Comparison of ENCODE assay signal across 16 mouse cellular contexts in the genomic region with DNA sequence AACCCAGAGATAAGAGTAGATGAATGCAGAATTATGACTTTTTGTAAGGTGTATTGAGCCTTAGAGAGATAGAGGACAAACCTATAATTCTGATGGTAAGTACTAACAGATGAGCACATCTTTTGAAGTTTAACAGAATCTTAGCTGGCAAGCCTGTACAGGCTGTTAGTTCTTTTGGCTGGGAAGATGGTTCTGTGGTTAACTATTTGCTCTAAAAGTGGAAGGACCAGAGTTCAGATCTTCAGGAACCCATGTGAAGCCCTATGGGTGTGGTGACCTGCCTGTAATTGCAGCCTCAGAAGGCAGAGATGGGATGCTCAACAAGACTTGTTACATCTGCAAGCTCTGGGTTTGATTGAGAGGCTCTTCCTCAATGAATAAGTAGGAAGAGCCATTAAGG. TPM values are rescaled to one million over a fixed set of nuclear protein-coding genes. Genes with fewer than 3 reads are reported as not detected.
DNase-seq lines count a peak whose midpoint lies in the region.
"Had no signal": no experiment of that assay in that cellular context is flagged by ENCODE, and none has a peak within 500 bp of the region (broad histone marks: within the 10 kb centered on the region; RNA-seq: fewer than 3 reads in every experiment).

No protein-coding gene starts in this region.

- intact Hi-C loops in heart, postnatal 10 days (cut with DNase I): no loop called here

- peak; percentile 33 for DNase-seq in heart, adult 11 months
- DNase-seq in heart, postnatal 10 days: no peak
- peak; percentile 8 for DNase-seq in kidney, adult 11 months
- no peak for DNase-seq in kidney, adult 18-20 months
- peak; percentile 61 for DNase-seq in kidney, adult 9 months
- no peak for DNase-seq in kidney, postnatal 14 days
- DNase-seq: adrenal gland, adult 8-10 months; adrenal gland, postnatal 14 days; adrenal gland, postnatal 36 days; B cell, adult 2 months; cerebellum, adult 11-12 months; cerebellum, adult 2 months; cerebellum, adult 9-10 months; cerebellum, postnatal 25 days had no signal

RNA-seq across cellular contexts. Expression of a gene that starts 59.7 kb away (rescaled TPM):
- total RNA-seq in heart, postnatal 10 days (2021): 1 to 10 TPM in 1 of 2 experiments, under 1 TPM in 1; 0.98 to 1.1 TPM
- total RNA-seq: CH12.LX, G1E had no signal

Comparison
In these comparisons a context has a peak if more than half of its experiments do, and no peak if none do; other contexts are left out.
1. DNase-seq: peak in heart, adult 11 months (single experiment), kidney, adult 11 months (single experiment) and kidney, adult 9 months (single experiment); none in heart, postnatal 10 days (0 of 2), kidney, adult 18-20 months (single experiment) and kidney, postnatal 14 days (single experiment).